Mouse (Mus musculus) limb, embryonic 14.5 days (tissue): ENCODE data around the gene Car11. TPM values are rescaled to one million over a fixed set of nuclear protein-coding genes. Genes with fewer than 3 reads are reported as not detected.

Experiments
- ATAC-seq: fragments of 200-750 bp; cut with Nextera tagmentation; 2 replicates; pipeline ENCODE4 v1.8.0; 2017; ENCODE audit warnings: low read depth, moderate number of reproducible peaks, moderate TSS enrichment; ENCODE audit not compliant: low FRiP score
- DNase-seq: peaks from one replicate; pipeline ENCODE4 v3.0.0-alpha.2; 2015; ENCODE audit warnings: low spot score
- H3K27ac ChIP-seq: fragments of 300-500 bp; sonication (generic); replicated peaks from 2 replicates; pipeline ENCODE4 v1.5.1; 2014; ENCODE audit warnings: low read depth, mild to moderate bottlenecking, low read length, moderate library complexity, mixed read lengths
- H3K27me3 ChIP-seq: fragments of 300-500 bp; sonication (generic); 2 replicates; pipeline ENCODE4 v1.6.1; 2014; ENCODE audit warnings: low read length, mixed read lengths; ENCODE audit not compliant: control insufficient read depth, insufficient read depth
- H3K36me3 ChIP-seq: fragments of 300-500 bp; sonication (generic); 2 replicates; pipeline ENCODE4 v1.6.1; 2014; ENCODE audit warnings: mild to moderate bottlenecking, low read length, moderate library complexity, mixed read lengths; ENCODE audit not compliant: control insufficient read depth, insufficient read depth
- H3K4me1 ChIP-seq: fragments of 300-500 bp; sonication (generic); 2 replicates; pipeline ENCODE4 v1.6.1; 2014; ENCODE audit warnings: antibody characterized with exemption, low read length, mixed read lengths; ENCODE audit not compliant: control insufficient read depth, insufficient read depth
- H3K4me2 ChIP-seq: fragments of 300-500 bp; sonication (generic); replicated peaks from 2 replicates; pipeline ENCODE4 v1.6.1; 2014; ENCODE audit warnings: low read depth, mild to moderate bottlenecking, low read length, moderate library complexity; ENCODE audit not compliant: severe bottlenecking
- H3K4me3 ChIP-seq: fragments of 300-500 bp; sonication (generic); replicated peaks from 2 replicates; pipeline ENCODE4 v1.5.1; 2014; ENCODE audit warnings: low read length
- H3K9ac ChIP-seq: fragments of 300-500 bp; sonication (generic); 2 replicates; pipeline ENCODE4 v1.6.1; 2014; ENCODE audit warnings: mild to moderate bottlenecking, low read depth, low read length, moderate library complexity; ENCODE audit not compliant: severe bottlenecking
- H3K9me3 ChIP-seq: fragments of 300-500 bp; sonication (generic); 2 replicates; pipeline ENCODE4 v1.6.1; 2016; ENCODE audit warnings: low read length; ENCODE audit not compliant: control insufficient read depth
- POLR2A ChIP-seq: fragments of 200-500 bp; IDR thresholded peaks from 2 replicates; pipeline ENCODE4 v1.8.0; 2012; ENCODE audit warnings: inconsistent platforms, mild to moderate bottlenecking, moderate library complexity, borderline replicate concordance; ENCODE audit not compliant: insufficient read depth, insufficient read length; ENCODE audit errors: extremely low read depth
- WGBS: fragments of 180-500 bp; shearing (Covaris S2); extraction: QIAGEN DNeasy Blood & Tissue Kit; methylation state at CpG from one replicate; pipeline ENCODE4 v1.1.7; 2014; 5-methylcytosine and 5-hydroxymethylcytosine counted together
- polyA plus RNA-seq, 2 experiments: library from polyadenylated mRNA; depleted of rRNA in 1 of 2; stranded (reverse) in 1 of 2; unstranded in 1 of 2; fragments of >200 nt; fragmentation: Nextera tagmentation in 1 of 2; extraction: Ambion mirVana in 1 of 2; gene quantifications; 2 replicates each; pipeline versions ENCODE4 v1.2.1 to v1.2.3; 2012 to 2014

Car11 gene
- polyA plus RNA-seq, 2 experiments = 9.5 to 34.1 TPM

DNA sequence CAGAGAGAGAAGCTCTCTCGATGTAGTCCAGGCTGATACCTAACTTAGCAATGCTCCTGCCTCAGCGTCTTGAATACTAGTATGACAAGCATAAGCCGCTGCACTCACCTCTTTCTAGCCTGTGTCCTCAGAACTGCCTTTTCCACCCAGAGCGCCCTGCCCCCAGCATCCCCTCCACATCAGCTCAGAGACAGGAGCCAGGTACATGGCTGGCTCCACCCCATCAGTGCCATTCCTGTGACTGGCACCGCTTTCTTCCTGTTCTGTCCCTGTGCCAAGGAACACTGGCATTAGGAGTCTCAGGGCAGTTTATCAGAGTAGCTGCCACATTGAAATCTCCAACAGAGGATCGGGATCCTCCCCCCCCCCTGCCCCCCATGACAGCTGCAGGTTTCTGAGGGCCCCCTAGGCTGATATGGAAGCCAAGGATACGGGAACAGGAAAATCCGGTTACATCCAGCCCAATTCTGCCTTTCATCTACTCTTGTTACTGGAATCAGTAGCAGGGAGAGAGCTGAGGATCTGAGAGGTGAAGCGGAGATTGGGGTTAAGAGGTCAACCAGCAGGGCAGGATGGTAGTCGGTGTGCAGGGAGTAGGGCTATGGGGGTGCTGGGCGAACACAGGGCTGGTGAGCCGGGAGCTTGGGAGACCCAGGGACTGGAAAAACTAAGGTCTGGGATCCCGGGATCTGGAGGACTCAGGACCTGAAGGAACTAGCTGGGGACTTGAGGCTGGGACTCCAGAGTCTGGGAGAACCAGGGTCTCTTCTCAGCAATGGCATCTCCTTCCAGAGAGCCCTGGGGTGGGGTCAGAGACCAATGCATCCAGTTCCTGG is 34.1 kb upstream of the Car11 start:
- no peak for TF ChIP-seq POLR2A
- ATAC-seq = no peak
- Histone ChIP-seq H3K9ac (no peak overlapping the region), H3K36me3 (no peaks in the 10 kb centered on the region), H3K4me3 (no peak overlapping the region), H3K4me2 (no peak overlapping the region; the same call in 1 of the 2 replicates), H3K27ac (no peak overlapping the region), H3K27me3 (no peaks in the 10 kb centered on the region), H3K4me1 (no peaks in the 10 kb centered on the region), H3K9me3 (no peaks in the 10 kb centered on the region)
- no peak for DNase-seq
- WGBS = 42% methylated on average over 13 of the region's 13 CpGs

DNA sequence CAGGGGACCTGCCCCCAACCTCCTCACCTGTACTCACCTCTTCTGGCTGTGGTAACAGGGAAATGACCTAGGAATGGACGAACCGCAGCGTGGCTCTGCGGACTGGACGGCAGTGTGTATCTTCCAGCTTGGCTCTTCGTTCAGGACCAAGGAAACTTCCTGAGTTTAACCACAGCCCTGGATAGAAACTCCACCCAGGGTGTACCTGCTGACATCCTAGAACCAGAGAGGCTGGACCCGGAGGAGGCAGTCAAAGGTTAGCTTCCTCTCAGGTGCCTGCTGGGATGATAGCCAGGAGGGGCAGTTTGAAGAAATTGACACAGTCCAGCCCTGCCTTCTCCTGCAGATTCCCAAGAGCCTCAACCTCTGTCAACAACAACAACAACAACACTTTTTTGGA is 33.5 kb upstream of the Car11 start, which contains the start of gene Fut2:
TSS of gene Fut2 (minus strand) at position 234 of the 400 bp plus-strand sequence.
- no peak for TF ChIP-seq POLR2A
- Histone ChIP-seq H3K27ac (no peak within 1 kb of the TSS), H3K9ac (no peak within 1 kb of the TSS), H3K27me3 (no peaks in the 10 kb centered on the region), H3K4me1 (no peaks in the 10 kb centered on the region), H3K4me3 (no peak within 1 kb of the TSS), H3K36me3 (no peaks in the 10 kb centered on the region), H3K4me2 (no peak within 1 kb of the TSS; the same call in 1 of the 2 replicates), H3K9me3 (no peaks in the 10 kb centered on the region)
- DNase-seq (no peak), ATAC-seq (no peak)
- 74% methylated on average over 7 of the region's 7 CpGs for WGBS

GRCm38 (mm10) chr7:45667761-45668160 is 31.9 kb upstream of the Car11 start:
- H3K4me2 ChIP-seq = no peak overlapping the region
- no peaks in the 10 kb centered on the region for H3K9me3 ChIP-seq
- H3K36me3 ChIP-seq = no peaks in the 10 kb centered on the region
- DNase-seq (no peak), ATAC-seq (no peak)
- TF ChIP-seq POLR2A = no peak
- WGBS = 66% methylated on average over 14 of the region's 14 CpGs
- no peak overlapping the region for H3K27ac ChIP-seq
- H3K9ac ChIP-seq = no peak overlapping the region
- no peak overlapping the region for H3K4me3 ChIP-seq
- H3K4me1 ChIP-seq = no peaks in the 10 kb centered on the region
- H3K27me3 ChIP-seq = no peaks in the 10 kb centered on the region

GRCm38 (mm10) chr7:45668921-45669320 is 30.7 kb upstream of the Car11 start:
- Histone ChIP-seq H3K9me3 (no peaks in the 10 kb centered on the region), H3K9ac (no peak overlapping the region), H3K27ac (no peak overlapping the region), H3K4me2 (no peak overlapping the region), H3K4me3 (no peak overlapping the region), H3K36me3 (no peaks in the 10 kb centered on the region), H3K27me3 (no peaks in the 10 kb centered on the region), H3K4me1 (no peaks in the 10 kb centered on the region)
- WGBS = 95% methylated on average over 9 of the region's 9 CpGs
- DNase-seq (no peak), ATAC-seq (no peak)
- no peak for TF ChIP-seq POLR2A

- Histone ChIP-seq H3K9me3 (no peaks in the 10 kb centered on the region), H3K27ac (no peak overlapping the region), H3K4me1 (no peaks in the 10 kb centered on the region), H3K4me2 (no peak overlapping the region), H3K27me3 (no peaks in the 10 kb centered on the region), H3K4me3 (no peak overlapping the region), H3K36me3 (no peaks in the 10 kb centered on the region), H3K9ac (no peak overlapping the region)
- no peak for TF ChIP-seq POLR2A
- DNase-seq = no peak
- no peak for ATAC-seq
- WGBS = 67% methylated on average over 7 of the region's 7 CpGs
Measured at GRCm38 (mm10) chr7:45677627-45678295, 21.9 kb upstream of the Car11 start.
